Mouse (Mus musculus) right cerebral cortex, postnatal 14 days (tissue): ENCODE results near the gene Egln3.

Experiments used
- DNase-seq: peaks from one replicate; pipeline ENCODE4 v3.0.0; 2022

Egln3 gene

DNA sequence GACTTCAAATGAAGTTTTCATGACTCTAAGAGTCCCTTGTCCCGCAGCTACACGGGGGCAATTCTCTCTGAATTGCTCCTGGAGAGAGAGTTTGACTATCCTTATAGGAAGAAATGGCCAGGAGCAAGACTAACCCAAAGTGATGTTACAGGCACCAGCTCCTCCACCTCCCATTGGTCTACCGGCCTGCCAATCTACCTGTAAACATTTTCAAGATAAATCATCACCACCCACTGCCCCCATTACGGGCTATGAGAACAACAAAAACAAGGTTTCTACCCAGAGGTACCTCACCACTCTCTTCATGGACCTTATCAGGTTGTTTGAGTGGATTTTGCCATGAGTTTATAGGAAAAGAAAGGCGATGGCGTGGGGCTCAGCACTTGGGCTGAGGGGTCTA is 1.4 kb downstream of the Egln3 start:
- DNase-seq: peak; percentile 10

GRCm38 (mm10) chr12:54200856-54201255 is 2.8 kb downstream of the Egln3 start:
- DNase-seq: no peak

DNA sequence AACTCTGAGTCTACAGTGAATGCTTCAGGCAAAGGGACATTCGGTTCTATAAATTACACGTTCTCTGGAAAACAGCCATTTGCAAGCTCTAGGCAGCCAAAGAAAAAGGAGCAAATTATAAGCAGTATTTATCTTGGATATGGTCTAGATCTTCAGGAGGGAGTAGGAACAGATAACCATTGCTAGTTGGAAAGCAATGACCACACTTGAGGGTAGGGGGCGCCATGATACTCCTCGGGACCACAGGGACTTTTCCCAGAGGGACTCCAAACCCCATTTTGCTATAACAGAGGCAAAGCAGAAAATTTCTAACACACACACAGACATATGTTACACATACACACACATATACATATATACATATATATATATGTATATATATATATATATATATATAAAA is 3.5 kb downstream of the Egln3 start:
- peak; percentile 22 for DNase-seq

DNA sequence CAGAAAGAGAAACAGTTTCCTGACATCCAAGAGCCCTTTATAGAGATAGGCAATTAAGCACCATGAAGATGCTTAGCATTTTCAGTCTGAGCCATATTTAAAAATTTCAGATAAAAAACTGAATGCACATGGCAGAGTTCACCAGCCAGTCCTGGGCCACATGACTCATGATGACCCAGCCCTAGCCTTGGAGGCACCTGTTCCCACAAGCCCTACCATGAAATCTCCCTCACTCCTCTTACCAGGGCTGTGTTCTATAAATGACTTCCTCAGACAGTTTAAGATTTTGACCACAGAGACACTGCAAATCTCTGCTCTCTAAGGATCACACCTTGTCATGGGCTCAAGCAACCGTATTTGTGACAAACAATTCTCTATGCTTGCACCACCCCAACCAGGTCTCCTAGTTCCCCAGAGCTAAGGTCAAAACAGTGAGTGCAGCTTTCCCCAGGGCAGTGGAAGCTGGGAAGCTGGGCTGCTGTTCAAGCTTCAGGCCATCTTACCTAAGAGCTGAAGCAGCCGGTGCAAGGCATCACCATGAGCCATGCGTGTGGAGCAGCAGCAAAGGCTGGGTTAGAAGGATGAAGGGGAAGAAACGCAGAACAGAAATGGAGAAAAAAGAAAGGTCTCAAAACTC is 5.3 kb downstream of the Egln3 start:
- DNase-seq: no peak

DNA sequence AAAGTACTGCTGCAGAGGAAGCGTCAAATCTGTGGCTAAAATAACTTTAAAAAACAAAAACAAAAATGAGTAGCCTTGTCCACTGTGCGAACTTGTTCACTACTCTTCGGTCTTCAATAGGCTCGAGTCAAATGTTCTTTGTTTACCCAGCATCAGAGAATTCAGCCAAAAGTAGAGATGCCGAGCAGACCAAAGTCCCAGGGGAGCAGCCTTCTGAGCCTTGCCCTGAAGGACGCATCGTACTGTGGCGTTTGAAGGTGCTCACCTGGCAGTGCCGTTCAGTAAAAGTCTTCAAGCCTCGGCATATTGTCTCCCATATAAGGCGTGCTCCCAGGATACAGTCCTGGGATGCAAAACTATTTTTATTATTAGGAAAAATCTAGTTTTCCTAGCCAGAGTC is 5.8 kb downstream of the Egln3 start:
- no peak for DNase-seq

DNA sequence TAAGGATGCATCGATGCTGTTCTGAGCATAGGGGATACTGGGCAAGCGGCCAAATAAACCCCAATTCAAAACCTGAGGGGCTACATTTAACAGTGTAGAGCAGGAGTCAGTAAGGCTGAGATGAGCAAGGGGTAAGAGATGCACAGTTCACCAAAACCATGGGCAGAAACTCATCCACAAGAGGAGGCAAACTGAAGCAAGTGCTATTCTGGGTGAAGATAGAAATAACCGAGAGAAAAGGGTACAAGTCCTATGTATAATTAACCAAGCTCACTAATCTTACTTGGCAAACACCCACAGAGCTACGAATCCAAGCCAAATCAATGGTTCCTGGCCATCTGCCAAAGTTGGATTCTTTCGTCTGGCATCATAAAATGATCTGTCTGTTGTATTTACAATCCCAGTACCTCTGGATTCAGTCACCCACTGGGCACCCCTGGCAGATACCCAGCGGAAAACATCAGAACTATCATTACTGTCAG is 6.3 kb downstream of the Egln3 start:
- DNase-seq: no peak

GRCm38 (mm10) chr12:54196881-54197280 is 6.8 kb downstream of the Egln3 start:
- no peak for DNase-seq

DNA sequence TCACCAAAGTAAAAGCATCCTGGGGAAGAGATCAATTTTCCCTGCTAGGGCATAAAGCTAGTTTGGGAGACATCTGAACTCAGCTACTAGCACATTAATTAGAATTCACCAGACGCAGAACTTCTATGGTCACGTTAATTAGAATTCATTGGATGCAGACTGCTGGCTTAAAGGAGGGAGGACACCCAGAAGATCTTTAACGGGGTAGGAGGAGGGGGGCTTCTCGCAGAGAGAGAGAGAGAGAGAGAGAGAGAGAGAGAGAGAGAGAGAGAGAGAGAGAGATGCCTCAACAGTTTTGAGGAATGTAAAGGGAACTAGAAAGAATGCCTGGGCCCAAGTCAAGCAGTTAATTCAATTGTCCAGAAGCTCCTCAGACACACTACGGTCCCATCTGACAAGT is 9.5 kb downstream of the Egln3 start:
- no peak for DNase-seq

- DNase-seq: no peak
These were observed 11.4 kb downstream of the Egln3 start for GRCm38 (mm10) chr12:54192305-54192661.

GRCm38 (mm10) chr12:54191608-54192304 is 11.9 kb downstream of the Egln3 start:
- DNase-seq: peak; percentile 78

GRCm38 (mm10) chr12:54191181-54191580 is 12.5 kb downstream of the Egln3 start:
- DNase-seq: no peak

DNA sequence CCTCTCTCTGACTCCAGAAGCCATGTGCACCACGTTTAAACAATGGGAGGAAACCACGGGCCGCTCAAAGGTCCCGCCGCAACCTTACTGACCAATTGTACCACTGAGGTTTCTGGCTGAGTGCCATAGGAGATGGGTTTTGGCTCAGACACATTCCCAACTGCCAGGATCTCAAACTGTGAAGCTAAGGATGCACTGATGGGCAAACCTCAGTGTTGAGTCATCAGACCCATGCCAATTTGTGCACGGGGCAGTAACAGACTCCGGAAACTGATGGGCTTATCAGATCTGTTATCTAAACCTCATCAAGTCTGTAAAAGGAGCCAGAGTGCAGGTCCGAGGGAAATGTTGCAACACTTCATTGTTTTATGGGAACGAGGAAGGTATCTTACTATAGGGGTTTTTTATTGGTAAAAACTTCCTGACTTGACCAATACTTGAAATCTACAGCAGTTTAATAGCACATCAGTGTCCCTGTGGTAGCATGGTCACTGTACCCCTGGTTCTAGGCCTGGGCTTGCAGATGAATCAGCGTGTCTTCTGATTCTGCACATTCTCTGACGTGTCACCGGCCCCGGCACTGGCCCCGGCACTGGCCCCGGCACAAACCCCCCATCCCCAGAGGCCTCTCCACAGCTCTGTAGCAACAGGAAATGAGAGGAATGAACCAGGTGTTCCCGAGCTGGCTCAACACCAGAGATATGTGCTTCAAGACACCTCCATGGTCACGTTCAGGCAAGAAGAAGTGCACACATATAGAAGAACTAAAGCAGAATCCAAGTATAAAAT is 15.7 kb downstream of the Egln3 start:
- DNase-seq: no peak

- no peak for DNase-seq
These were observed 16.6 kb downstream of the Egln3 start for GRCm38 (mm10) chr12:54186926-54187623.

- DNase-seq: no peak
These were observed 19.4 kb downstream of the Egln3 start for GRCm38 (mm10) chr12:54184264-54184663.

GRCm38 (mm10) chr12:54178323-54178722 is 25.3 kb downstream of the Egln3 start:
- no peak for DNase-seq

- DNase-seq: no peak
These were observed 34.9 kb downstream of the Egln3 start for GRCm38 (mm10) chr12:54168786-54169185.

DNA sequence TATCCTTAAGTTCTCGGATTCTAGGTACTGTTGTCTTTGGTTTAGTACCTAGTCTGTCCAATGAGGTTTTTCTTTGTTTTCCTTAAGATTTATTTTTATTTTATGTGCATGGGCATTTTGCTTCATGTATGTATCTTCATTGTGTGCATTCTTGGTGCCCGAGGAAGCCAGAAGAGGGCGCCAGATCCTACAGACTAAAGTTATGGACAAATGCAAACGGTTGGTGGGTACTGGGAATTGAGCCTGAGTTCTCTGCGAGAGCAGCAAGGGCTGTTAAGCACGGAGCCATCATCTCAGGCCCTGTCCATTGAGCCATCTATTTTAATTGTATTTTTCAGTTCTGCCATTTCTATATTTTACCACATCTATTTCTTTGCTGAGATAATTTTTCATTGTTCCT is 35.9 kb downstream of the Egln3 start:
- no peak for DNase-seq

DNA sequence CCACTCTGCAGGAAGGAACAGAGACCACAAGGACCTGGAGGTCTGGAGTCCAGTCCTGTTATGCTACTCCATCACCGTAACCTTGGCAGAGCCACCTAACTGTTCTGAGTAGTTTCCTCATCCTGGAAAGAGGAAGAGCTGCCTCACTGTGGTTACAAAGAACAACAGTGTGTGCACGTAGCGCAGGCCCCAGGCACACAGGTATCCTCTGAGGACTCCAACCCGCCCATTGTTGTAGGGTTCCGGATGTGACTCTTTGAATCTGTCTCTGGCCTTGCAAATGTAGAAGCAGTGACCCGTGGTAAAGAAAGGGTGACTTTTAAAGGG is 39.0 kb downstream of the Egln3 start:
- DNase-seq: no peak

GRCm38 (mm10) chr12:54164040-54164723 is 39.5 kb downstream of the Egln3 start:
- no peak for DNase-seq

- no peak for DNase-seq
These were observed 40.5 kb downstream of the Egln3 start for GRCm38 (mm10) chr12:54163166-54163565.

DNA sequence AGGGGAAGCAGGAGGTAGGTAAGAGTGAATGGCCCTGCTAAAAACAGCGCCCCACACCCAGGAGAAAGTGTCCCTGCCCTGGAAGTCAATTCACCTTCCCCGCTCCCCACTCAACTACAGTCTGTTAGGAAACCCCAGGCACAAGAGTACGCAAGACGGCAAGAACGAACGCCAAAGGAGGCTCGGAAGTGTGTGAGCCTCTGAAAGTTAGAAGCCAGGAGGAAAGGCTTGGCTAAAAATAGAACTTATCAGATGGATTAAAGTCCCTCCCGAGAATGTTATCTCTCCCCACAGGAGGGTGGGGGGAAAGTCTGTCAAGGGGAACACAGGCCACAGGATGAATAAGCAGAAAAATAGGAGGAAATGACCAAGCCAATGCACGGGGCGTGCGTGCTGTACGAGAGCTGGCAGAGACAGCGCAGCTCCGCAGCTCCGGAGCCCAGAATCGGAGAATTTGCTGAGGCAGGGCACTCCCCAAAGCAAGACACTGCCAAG is 41.0 kb downstream of the Egln3 start:
- DNase-seq: no peak

DNA sequence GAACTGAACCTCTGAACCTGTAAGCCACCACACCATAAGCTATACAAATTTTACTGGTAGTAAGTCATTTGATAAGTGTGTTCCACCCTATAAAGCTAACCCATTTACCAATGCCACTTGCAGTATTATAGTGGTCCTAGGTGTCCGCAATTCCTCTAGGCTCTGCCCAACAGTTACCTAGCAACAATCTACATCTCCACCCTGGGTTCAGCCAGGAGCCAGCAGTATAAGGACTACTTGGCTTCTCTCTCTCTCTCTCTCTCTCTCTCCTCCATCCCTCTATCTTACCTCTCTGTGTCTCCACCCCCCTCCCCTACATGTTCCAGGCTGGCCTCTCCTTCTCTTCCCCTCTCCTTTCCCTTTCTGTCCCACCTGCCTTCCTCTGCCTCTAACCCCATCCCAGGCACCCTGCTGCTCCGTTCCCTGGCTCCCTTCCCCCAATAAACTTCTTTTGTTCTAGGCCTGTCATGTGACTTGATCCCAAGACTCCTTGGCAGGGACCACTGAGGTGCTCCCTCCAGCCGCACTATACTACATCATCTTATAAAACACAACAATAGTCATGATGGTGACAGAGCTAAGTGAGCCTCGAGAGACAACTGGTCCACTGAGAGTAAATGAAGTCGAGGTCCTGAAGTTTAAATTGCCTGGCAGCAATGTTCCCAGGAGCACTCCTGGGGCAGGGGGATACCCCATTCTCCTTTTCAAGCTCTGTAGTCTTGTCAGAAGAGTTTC is 42.0 kb downstream of the Egln3 start:
- DNase-seq: no peak
